Mouse (Mus musculus) stomach, embryonic 14.5 days (tissue): ENCODE measurements at regions not wholly inside any gene's neighbourhood (a gene's known extent, or its start where the extent isn't known, plus 50 kb on each side); places are given as distances from the start of the nearest gene placed in this dataset.

Experiments used
- ATAC-seq: fragments of 200-750 bp; cut with Nextera tagmentation; 2 replicates; pipeline ENCODE4 v1.8.0; 2017; ENCODE audit warnings: low read depth, moderate TSS enrichment; ENCODE audit not compliant: insufficient number of reproducible peaks, insufficient read depth, low FRiP score
- H3K27ac ChIP-seq: fragments of 300-500 bp; sonication (generic); 2 replicates; pipeline ENCODE4 v1.5.1; 2014; ENCODE audit warnings: mild to moderate bottlenecking, low read length, moderate library complexity, mixed read lengths
- H3K27me3 ChIP-seq: fragments of 300-500 bp; sonication (generic); 2 replicates; pipeline ENCODE4 v1.6.1; 2014; ENCODE audit warnings: low read length, control low read depth, mixed read lengths; ENCODE audit not compliant: control insufficient read depth, insufficient read depth
- H3K36me3 ChIP-seq: fragments of 300-500 bp; sonication (generic); 2 replicates; pipeline ENCODE4 v1.6.1; 2014; ENCODE audit warnings: mild to moderate bottlenecking, control low read depth, low read length, moderate library complexity, mixed read lengths; ENCODE audit not compliant: control insufficient read depth, insufficient read depth
- H3K4me1 ChIP-seq: fragments of 300-500 bp; sonication (generic); 2 replicates; pipeline ENCODE4 v1.6.1; 2014; ENCODE audit warnings: low read length, control low read depth, mixed read lengths; ENCODE audit not compliant: control insufficient read depth, insufficient read depth
- H3K4me2 ChIP-seq: fragments of 300-500 bp; sonication (generic); replicated peaks from 2 replicates; pipeline ENCODE4 v1.6.1; 2014; ENCODE audit warnings: low read depth, low read length, control low read depth
- H3K4me3 ChIP-seq: fragments of 300-500 bp; sonication (generic); 2 replicates; pipeline ENCODE4 v1.5.1; 2014; ENCODE audit warnings: low read depth, low read length, control low read depth
- H3K9ac ChIP-seq: fragments of 300-500 bp; sonication (generic); replicated peaks from 2 replicates; pipeline ENCODE4 v1.6.1; 2014; ENCODE audit warnings: low read depth, mild to moderate bottlenecking, control low read depth, low read length, moderate library complexity, mixed read lengths
- H3K9me3 ChIP-seq: fragments of 300-500 bp; sonication (generic); 2 replicates; pipeline ENCODE4 v1.6.1; 2016; ENCODE audit warnings: low read depth, low read length, control low read depth; ENCODE audit not compliant: control insufficient read depth
- WGBS: fragments of 180-500 bp; shearing (Covaris S2); extraction: QIAGEN DNeasy Blood & Tissue Kit; methylation state at CpG from one replicate; pipeline ENCODE4 v1.1.7; 2014; 5-methylcytosine and 5-hydroxymethylcytosine counted together

GRCm38 (mm10) chr3:81482742-81483141, 446.5 kb downstream of the Pdgfc start:
- no peak overlapping the region for H3K9ac ChIP-seq
- H3K4me1 ChIP-seq: no peaks in the 10 kb centered on the region
- no peaks in the 10 kb centered on the region for H3K27me3 ChIP-seq
- ATAC-seq: no peak
- H3K36me3 ChIP-seq: no peaks in the 10 kb centered on the region
- no peak overlapping the region for H3K27ac ChIP-seq
- no peaks in the 10 kb centered on the region for H3K9me3 ChIP-seq
- WGBS: 66% methylated on average over 2 of the region's 2 CpGs
- H3K4me3 ChIP-seq: no peak overlapping the region
- no peak overlapping the region for H3K4me2 ChIP-seq

GRCm38 (mm10) chr3:81483363-81483762, 447.1 kb downstream of the Pdgfc start:
- Histone ChIP-seq H3K4me2 (no peak overlapping the region), H3K4me1 (no peaks in the 10 kb centered on the region), H3K27me3 (no peaks in the 10 kb centered on the region), H3K27ac (no peak overlapping the region), H3K4me3 (no peak overlapping the region), H3K36me3 (no peaks in the 10 kb centered on the region), H3K9me3 (no peaks in the 10 kb centered on the region), H3K9ac (no peak overlapping the region)
- ATAC-seq: no peak
- WGBS: 61% methylated on average over 2 of the region's 2 CpGs

GRCm38 (mm10) chr3:81505316-81505715, 427.1 kb upstream of the Ctso start:
- WGBS: 80% methylated on average over 1 of the region's 1 CpGs

GRCm38 (mm10) chr3:81508611-81509010, 423.8 kb upstream of the Ctso start:
- no peak overlapping the region for H3K9ac ChIP-seq
- H3K27ac ChIP-seq: no peak overlapping the region
- no peaks in the 10 kb centered on the region for H3K36me3 ChIP-seq
- no peak for ATAC-seq
- WGBS: 23% methylated on average over 2 of the region's 2 CpGs
- H3K9me3 ChIP-seq: no peaks in the 10 kb centered on the region
- H3K27me3 ChIP-seq: no peaks in the 10 kb centered on the region
- no peaks in the 10 kb centered on the region for H3K4me1 ChIP-seq
- H3K4me3 ChIP-seq: no peak overlapping the region
- H3K4me2 ChIP-seq: no peak overlapping the region

More at GRCm38 (mm10) chr3:81505316-81505715, 427.1 kb upstream of the Ctso start:
- ATAC-seq: no peak
- no peaks in the 10 kb centered on the region for H3K36me3 ChIP-seq
- no peak overlapping the region for H3K4me2 ChIP-seq
- no peaks in the 10 kb centered on the region for H3K9me3 ChIP-seq
- no peak overlapping the region for H3K4me3 ChIP-seq
- no peak overlapping the region for H3K27ac ChIP-seq
- no peaks in the 10 kb centered on the region for H3K27me3 ChIP-seq
- H3K4me1 ChIP-seq: no peaks in the 10 kb centered on the region
- no peak overlapping the region for H3K9ac ChIP-seq

- H3K9ac ChIP-seq: no peak overlapping the region
- no peaks in the 10 kb centered on the region for H3K36me3 ChIP-seq
- no peak overlapping the region for H3K4me3 ChIP-seq
- no peaks in the 10 kb centered on the region for H3K4me1 ChIP-seq
- 81% methylated on average over 4 of the region's 4 CpGs for WGBS
- no peak overlapping the region for H3K27ac ChIP-seq
- no peak overlapping the region for H3K4me2 ChIP-seq
- no peaks in the 10 kb centered on the region for H3K9me3 ChIP-seq
- no peaks in the 10 kb centered on the region for H3K27me3 ChIP-seq
- ATAC-seq: no peak
Observed at GRCm38 (mm10) chr3:81521804-81522203, 410.6 kb upstream of the Ctso start.

- no peak for ATAC-seq
Observed at GRCm38 (mm10) chr3:81530872-81531271, 401.5 kb upstream of the Ctso start.

GRCm38 (mm10) chr3:81535448-81536205, 396.8 kb upstream of the Ctso start:
- H3K4me2 ChIP-seq: no peak overlapping the region
- WGBS: 48% methylated on average over 4 of the region's 4 CpGs
- no peak overlapping the region for H3K27ac ChIP-seq
- no peaks in the 10 kb centered on the region for H3K9me3 ChIP-seq
- no peaks in the 10 kb centered on the region for H3K27me3 ChIP-seq
- no peak overlapping the region for H3K4me3 ChIP-seq
- H3K36me3 ChIP-seq: no peaks in the 10 kb centered on the region
- ATAC-seq: peak; percentile 85
- H3K9ac ChIP-seq: no peak overlapping the region
- H3K4me1 ChIP-seq: no peaks in the 10 kb centered on the region

More at GRCm38 (mm10) chr3:81530872-81531271, 401.5 kb upstream of the Ctso start:
- Histone ChIP-seq H3K27ac (no peak overlapping the region), H3K4me2 (no peak overlapping the region), H3K4me3 (no peak overlapping the region), H3K27me3 (no peaks in the 10 kb centered on the region), H3K9ac (no peak overlapping the region), H3K9me3 (no peaks in the 10 kb centered on the region), H3K36me3 (no peaks in the 10 kb centered on the region), H3K4me1 (no peaks in the 10 kb centered on the region)
- 85% methylated on average over 1 of the region's 1 CpGs for WGBS

- Histone ChIP-seq H3K4me1 (no peaks in the 10 kb centered on the region), H3K27me3 (no peaks in the 10 kb centered on the region), H3K4me3 (no peak overlapping the region), H3K9ac (no peak overlapping the region), H3K9me3 (no peaks in the 10 kb centered on the region), H3K4me2 (no peak overlapping the region), H3K27ac (no peak overlapping the region), H3K36me3 (no peaks in the 10 kb centered on the region)
- 59% methylated on average over 7 of the region's 7 CpGs for WGBS
- ATAC-seq: no peak
Observed at GRCm38 (mm10) chr3:81554773-81555172, 377.6 kb upstream of the Ctso start.
